Mouse (Mus musculus): ENCODE results near the gene Rundc3a.

- TF ChIP-seq CTCF (IDR thresholded peaks at IDR 0.05; ENCODE audit: low read depth, low read length) (no peak), TAL1 (conservative IDR thresholded peaks at IDR 0.05; ENCODE audit: low read depth, low read length) (no peak)
These were observed 3.1 kb downstream of the Rundc3a start for GRCm38 (mm10) chr11:102396263-102396662.
